Mouse (Mus musculus) mature B cell (primary cell): ENCODE data around the gene St3gal6.

Source experiments
- in situ Hi-C: fragments of 300-500 bp; cut with MboI; formaldehyde crosslinking; loops from 2 replicates; pipeline ENCODE4 v1.14.3; 2019

St3gal6 gene

GRCm38 (mm10) chr16:58521182-58521581 is 2.9 kb downstream of the St3gal6 start:
- in situ Hi-C loops: no loop called here

GRCm38 (mm10) chr16:58520457-58520856 is 3.6 kb downstream of the St3gal6 start:
- in situ Hi-C loops: no loop called here

GRCm38 (mm10) chr16:58519650-58520073 is 4.4 kb downstream of the St3gal6 start:
- in situ Hi-C loops: no loop called here

GRCm38 (mm10) chr16:58516960-58517798 is 6.9 kb downstream of the St3gal6 start:
- in situ Hi-C loops: no loop called here

GRCm38 (mm10) chr16:58516161-58516560 is 7.9 kb downstream of the St3gal6 start:
- in situ Hi-C loops: no loop called here

- in situ Hi-C loops: no loop called here
Observed at GRCm38 (mm10) chr16:58514565-58514964, 9.5 kb downstream of the St3gal6 start.

GRCm38 (mm10) chr16:58513755-58514154 is 10.3 kb downstream of the St3gal6 start:
- in situ Hi-C loops: no loop called here

GRCm38 (mm10) chr16:58512887-58513286 is 11.2 kb downstream of the St3gal6 start:
- in situ Hi-C loops: no loop called here

GRCm38 (mm10) chr16:58512181-58512761 is 11.8 kb downstream of the St3gal6 start:
- in situ Hi-C loops: no loop called here

- in situ Hi-C loops: no loop called here
Observed at GRCm38 (mm10) chr16:58504945-58505344, 19.1 kb downstream of the St3gal6 start.

- in situ Hi-C loops: no loop called here
Observed at GRCm38 (mm10) chr16:58502566-58502965, 21.5 kb downstream of the St3gal6 start.

- in situ Hi-C loops: no loop called here
Observed at GRCm38 (mm10) chr16:58501760-58502301, 22.2 kb downstream of the St3gal6 start.

- in situ Hi-C loops: no loop called here
Observed at GRCm38 (mm10) chr16:58499650-58500049, 24.4 kb downstream of the St3gal6 start.

- in situ Hi-C loops: no loop called here
Observed at GRCm38 (mm10) chr16:58499172-58499584, 24.9 kb downstream of the St3gal6 start.

- in situ Hi-C loops: no loop called here
Observed at GRCm38 (mm10) chr16:58497886-58498713, 25.9 kb downstream of the St3gal6 start.

GRCm38 (mm10) chr16:58496791-58497190 is 27.3 kb downstream of the St3gal6 start:
- in situ Hi-C loops: no loop called here

GRCm38 (mm10) chr16:58487861-58488260 is 36.2 kb downstream of the St3gal6 start:
- in situ Hi-C loops: no loop called here

GRCm38 (mm10) chr16:58482296-58482695 is 41.7 kb downstream of the St3gal6 start:
- in situ Hi-C loops: no loop called here

GRCm38 (mm10) chr16:58481906-58482270 is 42.2 kb downstream of the St3gal6 start:
- in situ Hi-C loops: no loop called here

GRCm38 (mm10) chr16:58481219-58481905 is 42.7 kb downstream of the St3gal6 start:
- in situ Hi-C loops: no loop called here

- in situ Hi-C loops: no loop called here
Observed at GRCm38 (mm10) chr16:58479898-58480448, 44.1 kb downstream of the St3gal6 start.
